Mouse (Mus musculus): ENCODE results near the gene Olfr1310.
"Not testable (repeated sequence)": the region's sequence is repeated elsewhere in the genome, so short reads cannot be mapped to it uniquely, and the experiment has no call there.

Olfr1310 gene

DNA sequence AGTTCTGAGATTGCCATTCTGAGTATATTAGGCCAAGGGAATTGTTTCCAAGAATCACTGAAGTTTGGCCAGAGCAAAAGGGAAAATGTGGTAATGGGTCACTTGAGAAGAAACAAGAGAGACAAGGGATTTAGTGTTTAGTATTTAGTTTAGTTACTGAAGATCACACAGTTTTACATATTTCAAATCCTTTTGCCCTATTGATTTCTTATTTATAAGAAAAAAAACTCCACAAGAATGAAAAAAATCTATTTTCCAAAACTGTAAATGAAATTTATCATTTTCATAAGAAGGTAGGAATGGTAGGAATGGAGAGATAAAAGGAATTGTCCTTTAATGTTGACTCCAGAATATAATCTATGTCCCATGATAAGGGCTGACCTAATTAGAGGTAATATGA, at the start of gene Olfr1310:
Gene Olfr1310, minus strand, starts transcription at position 101 of the 400 bp plus-strand sequence.
- DNase-seq: no peak

DNA sequence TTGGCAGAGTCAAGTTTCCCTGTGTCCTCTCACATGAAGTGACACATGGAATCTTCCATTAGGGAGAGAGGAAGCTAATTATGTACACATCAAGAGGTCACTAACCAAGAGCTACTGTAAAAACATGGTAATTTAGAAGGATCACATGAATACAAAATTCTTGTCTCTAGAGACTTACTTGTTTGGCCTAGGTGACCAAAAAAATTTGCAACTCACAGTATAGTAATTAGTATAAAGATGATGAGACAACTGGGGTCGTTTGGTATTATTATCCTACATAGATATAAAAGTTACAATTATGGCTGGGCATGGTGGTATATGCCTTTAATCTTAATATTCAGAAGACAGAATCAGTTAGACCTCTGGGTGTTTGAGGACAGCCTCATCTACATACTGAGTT, 37.6 kb upstream of the Olfr1310 start, which contains the start of gene Olfr1312:
Gene Olfr1312, minus strand, starts transcription at position 101 of the 400 bp plus-strand sequence.
- no peak for DNase-seq

DNA sequence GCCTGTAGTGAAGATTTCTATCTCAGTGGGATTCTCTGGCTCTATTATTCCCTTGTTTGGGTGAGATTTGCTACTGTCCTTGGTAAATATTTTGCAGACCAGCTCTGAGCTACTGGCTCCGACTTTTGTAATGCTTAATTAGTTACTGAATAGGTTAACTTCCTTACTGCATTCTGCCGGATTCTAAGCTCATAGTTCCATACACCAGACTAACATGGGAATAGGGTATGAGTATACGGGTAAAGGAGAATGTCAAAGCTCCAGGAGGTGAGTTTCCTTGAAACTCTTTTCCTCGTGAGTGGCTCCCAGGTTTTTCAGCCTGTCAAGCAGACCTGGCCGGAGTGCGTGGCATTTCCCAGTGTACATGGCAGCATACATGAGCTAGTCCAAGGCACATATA, 14.5 kb upstream of the Olfr1310 start:
- DNase-seq: not testable (repeated sequence)

DNA sequence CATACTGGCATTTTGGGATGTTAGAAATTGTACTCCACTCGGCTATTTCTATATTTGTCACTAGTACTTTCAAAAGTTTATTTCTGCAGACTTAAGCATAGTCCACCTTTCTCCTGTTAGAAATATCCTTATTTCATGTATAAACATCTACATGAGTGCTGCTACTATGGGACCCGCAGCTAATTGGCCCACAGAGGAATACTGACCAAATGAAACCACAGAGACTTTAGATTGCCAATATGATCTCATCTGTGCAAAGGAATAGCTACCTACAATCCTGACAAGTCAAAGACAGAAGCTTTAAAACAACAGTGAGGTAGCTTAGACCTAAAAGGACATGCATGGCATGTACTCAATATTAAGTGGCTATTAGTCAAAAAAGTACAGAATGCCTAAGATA, 11.8 kb upstream of the Olfr1310 start, which contains the start of gene Olfr1311:
Gene Olfr1311, minus strand, starts transcription at position 101 of the 400 bp plus-strand sequence.
- no peak for DNase-seq

DNA sequence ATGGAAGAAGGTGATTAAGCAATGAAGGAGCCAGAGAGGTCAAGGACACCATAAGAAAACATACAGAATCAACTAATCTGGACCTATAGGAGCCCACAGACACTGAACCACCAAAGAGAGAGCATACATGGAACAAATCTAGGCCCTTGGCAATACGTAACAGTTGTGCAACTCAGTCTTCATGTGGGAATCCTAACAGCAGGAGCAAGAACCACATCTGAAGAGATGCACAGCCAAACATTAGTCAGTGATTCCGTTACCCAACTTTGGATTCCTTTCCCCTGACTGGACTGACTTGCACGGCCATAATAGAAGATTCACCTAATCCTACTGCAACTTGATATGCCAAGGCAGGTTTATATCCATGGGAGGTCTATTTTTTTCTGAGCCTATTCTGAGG, 2.4 kb upstream of the Olfr1310 start:
- DNase-seq: no peak

DNA sequence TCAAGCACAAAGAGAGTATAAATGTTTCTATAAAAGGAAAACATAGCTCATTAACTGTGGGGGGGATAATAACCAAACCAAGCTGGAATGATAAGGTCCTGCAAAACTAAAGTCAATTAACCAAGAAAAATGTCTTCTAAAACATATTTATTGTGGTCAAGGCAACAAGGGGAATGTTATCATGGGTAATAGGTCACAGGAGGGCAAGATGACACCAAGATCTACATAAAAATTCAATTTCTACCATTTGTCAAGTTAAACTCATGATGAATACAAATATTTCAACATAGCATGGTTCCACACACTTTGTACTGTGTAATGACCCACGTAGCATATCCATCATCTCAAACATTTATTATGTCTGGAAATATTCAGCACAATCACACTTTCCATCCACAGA, 22.3 kb downstream of the Olfr1310 start, which contains the start of gene Olfr1309:
Gene Olfr1309, minus strand, starts transcription at position 101 of the 400 bp plus-strand sequence.
- DNase-seq: no peak

DNA sequence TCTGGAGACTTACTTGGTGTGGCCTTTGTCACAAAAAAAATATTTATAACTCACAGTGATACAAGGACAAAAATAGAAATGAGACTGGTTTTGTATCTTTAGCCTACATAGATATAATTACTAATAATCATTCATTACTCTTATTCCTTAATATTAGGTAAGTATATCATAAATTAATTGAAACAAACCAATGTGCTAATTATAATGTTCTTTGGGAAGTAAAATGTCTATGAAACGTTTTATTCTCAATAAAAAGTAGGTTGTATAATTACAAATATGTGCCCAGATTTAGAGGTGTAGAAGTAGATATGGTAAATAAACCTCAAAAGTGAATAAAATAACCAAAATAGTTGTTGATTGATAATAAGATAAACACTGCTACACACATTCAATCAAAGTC, 47.7 kb downstream of the Olfr1310 start, which contains the start of gene Olfr1308:
Gene Olfr1308, minus strand, starts transcription at position 101 of the 400 bp plus-strand sequence.
- DNase-seq: no peak

Data from right cerebral cortex, adult 18-20 months (tissue).